Mouse (Mus musculus) mesoderm, embryonic 11.5 days (tissue): Measurements from ENCODE around the gene Snrnp35.
A peak's percentile ranks its signal among the peaks of the same experiment; 100 is the strongest.

Experiments used
- DNase-seq: peaks from one replicate; pipeline ENCODE4 v3.0.0-alpha.2; 2012; ENCODE audit warnings: low read depth, low spot score

The Snrnp35 gene

DNA sequence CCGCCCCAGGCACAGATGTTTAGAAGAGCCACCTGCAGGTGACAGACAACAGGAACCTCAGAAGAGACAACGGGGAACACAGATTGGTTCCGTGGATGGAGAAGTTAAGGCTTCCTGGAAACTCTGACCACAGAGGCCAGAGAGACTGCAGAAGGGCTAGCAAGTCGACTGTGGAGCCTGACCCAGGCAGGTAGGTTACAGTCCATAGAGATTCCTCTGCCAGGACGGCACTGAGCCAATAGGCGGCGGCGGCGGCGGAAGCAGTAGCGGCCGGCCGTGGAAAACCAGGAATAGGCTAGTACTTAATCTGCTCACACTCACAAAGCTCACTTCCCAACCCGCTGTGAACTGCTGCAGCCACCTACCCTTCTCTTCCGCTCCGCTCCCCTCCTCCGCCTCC lies 53.8 kb downstream of the Snrnp35 start:
- DNase-seq = no peak

DNA sequence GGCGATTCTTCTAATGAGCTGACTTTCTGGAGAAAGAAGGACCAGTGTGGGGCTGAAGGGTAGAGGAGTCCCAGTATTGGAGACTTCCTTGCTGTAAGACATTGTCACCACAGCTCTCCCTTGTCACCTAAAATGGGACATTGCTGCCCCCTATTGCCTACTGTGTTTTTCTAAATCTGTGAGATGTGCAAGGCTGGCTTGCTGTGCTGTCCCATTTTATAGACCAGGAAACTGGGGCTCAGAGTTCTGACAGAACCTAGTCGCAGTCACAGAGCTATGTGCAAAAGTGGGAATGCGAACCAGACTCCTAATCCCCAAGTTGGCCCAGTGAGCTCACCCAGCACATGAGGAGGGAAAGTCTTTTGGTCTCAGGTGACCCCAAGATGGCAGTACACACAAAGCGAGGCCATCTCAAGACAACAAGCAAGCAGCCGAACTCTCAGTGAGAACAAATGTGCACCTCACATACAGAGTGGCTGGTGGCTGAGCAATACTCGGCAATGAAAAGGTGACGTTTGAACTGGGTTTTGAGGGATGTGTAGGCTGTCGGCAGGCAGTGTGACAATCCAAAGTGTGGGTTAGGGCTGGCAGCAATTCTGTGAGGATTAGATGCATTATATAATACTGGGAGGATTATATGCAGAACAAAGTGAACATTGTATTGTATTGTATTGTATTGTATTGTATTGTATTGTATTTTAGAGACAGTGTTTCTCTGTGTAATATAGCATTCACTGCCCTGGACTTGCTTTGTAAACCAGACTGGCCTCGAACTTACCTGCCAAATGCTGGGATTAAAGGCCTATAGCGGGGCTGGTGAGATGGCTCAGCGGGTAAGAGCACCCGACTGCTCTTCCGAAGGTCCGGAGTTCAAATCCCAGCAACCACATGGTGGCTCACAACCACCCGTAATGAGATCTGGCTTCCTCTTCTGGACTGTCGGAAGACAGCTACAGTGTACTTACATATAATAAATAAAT lies 56.2 kb downstream of the Snrnp35 start:
- DNase-seq = no peak

- DNase-seq = no peak
Measured at GRCm38 (mm10) chr5:124539905-124540304, 57.0 kb downstream of the Snrnp35 start.

DNA sequence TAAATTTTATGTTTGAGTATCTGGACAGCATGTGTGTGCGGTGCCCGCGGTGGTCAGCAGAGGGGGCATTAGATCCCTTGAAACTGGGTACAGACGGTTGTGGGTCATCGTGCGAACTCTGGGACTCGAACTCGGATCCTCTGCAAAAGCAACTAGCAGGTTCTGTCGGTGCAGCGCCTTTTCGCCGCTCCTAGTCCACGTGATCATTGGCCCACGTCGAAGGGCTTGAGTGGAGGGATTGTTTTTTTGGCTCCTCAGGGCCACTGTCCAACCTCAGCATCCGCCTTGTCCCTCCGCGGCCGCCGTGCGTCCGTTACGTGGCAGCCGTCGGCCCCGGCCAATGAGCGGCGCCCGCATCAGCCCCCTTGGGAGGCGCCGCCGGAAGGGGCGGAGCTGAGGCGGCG lies 57.5 kb downstream of the Snrnp35 start, which contains the start of gene Tmed2:
Gene Tmed2 (plus strand): TSS at position 313 of the 404 bp plus-strand sequence.
- DNase-seq = peak; percentile 97
